Mouse (Mus musculus) urinary bladder, postnatal 10 days (tissue): ENCODE measurements around the gene Irf2.

Experiments
- DNase-seq: peaks from one replicate; pipeline ENCODE4 v3.0.0; 2022; ENCODE audit warnings: low spot score

Irf2 gene

GRCm38 (mm10) chr8:46881755-46882419 is 142.4 kb downstream of the Irf2 start:
- no peak for DNase-seq

GRCm38 (mm10) chr8:46882743-46883142 is 143.2 kb downstream of the Irf2 start:
- no peak for DNase-seq

- DNase-seq, result no peak
Observed at GRCm38 (mm10) chr8:46883232-46884000, 143.9 kb downstream of the Irf2 start.

GRCm38 (mm10) chr8:46885786-46886185 is 146.3 kb downstream of the Irf2 start:
- DNase-seq, result no peak

GRCm38 (mm10) chr8:46886216-46886615 is 146.7 kb downstream of the Irf2 start:
- DNase-seq, result no peak

GRCm38 (mm10) chr8:46887396-46887795 is 147.9 kb downstream of the Irf2 start:
- DNase-seq, result no peak

GRCm38 (mm10) chr8:46888575-46888974 is 149.0 kb downstream of the Irf2 start:
- DNase-seq, result no peak

GRCm38 (mm10) chr8:46890241-46890640 is 150.7 kb downstream of the Irf2 start:
- no peak for DNase-seq

- DNase-seq, result no peak
Observed at GRCm38 (mm10) chr8:46892511-46893273, 153.2 kb downstream of the Irf2 start.

- no peak for DNase-seq
Observed at GRCm38 (mm10) chr8:46894385-46894784, 154.9 kb downstream of the Irf2 start.

GRCm38 (mm10) chr8:46896005-46896404 is 156.5 kb downstream of the Irf2 start:
- DNase-seq, result no peak

GRCm38 (mm10) chr8:46896704-46897103 is 157.2 kb downstream of the Irf2 start:
- no peak for DNase-seq
